Mouse (Mus musculus): ENCODE measurements at regions not wholly inside any gene's neighbourhood (a gene's known extent, or its start where the extent isn't known, plus 50 kb on each side); places are given as distances from the start of the nearest gene placed in this dataset.
A peak's percentile ranks its signal among the peaks of the same experiment; 100 is the strongest.

DNA sequence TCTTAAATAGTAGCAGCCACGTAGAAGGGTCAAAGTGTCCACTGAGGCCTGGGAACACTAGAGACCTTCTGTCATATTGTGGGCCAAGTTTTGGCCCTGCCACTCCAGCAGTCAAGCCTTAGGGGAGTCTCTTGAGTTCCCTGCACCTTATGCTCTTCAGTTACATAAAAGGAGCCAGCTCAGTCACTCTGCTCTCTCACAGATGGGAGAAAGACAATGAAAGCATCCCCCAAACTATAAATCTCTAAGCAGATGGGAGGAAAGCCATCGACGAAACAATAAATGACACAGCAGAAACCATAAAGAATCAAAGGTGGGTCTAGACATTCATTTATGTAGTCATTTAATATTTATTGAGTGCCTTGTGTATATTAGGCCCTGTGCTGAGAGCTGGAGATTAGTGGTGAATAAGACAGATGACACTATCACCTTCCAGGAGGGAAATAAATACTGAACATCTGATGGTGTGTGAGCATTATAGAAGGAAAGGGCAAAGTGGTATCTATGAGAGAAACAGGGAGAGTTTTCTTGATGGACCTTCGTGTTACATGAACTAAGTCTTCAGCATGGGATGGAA is 137.5 kb upstream of the Synpr start:
- no peak for DNase-seq (ENCODE audit: low read depth)

- DNase-seq (ENCODE audit: low read depth): no peak
These were observed 135.0 kb upstream of the Synpr start for GRCm38 (mm10) chr14:13149617-13150016.

DNA sequence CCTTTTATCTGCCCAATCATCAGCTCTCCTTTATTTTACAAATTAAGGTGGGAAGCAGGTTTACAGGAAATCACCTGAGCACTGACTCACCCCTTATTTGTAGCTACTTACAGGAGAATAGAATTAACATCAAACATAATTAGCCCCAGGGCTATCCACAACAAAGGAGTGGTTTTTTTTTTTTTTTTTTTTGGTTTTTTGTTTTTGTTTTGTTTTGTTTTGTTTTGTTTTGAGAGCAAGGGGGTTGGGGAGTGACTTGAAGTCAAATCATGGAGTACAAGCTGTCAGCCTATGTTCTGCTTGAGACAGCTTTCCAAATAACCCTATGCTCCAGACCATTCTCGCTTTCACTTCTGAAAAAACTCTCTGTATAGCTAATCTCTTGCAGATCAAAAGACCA is 132.9 kb upstream of the Synpr start:
- DNase-seq (ENCODE audit: low read depth): no peak

DNA sequence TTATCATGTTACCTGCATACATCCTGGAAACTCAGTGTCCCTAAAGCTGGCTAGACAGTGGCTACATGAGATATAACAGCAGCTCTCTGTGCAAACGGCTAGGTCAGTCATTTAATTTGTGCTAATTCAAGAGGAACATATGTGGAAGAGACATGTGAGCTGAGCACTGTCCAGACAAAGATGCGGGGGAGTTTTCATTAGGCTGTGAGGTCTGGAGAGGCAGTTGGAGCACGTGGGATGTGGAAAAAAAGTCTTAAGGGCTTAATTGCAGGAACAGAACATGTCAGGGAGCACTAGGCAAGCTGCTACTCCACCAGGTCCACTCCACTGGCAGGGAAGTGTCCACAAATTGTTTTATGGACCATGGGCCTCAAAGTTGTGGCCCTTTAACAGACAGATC is 108.4 kb upstream of the Synpr start:
- no peak for DNase-seq (ENCODE audit: low read depth)

GRCm38 (mm10) chr14:13177906-13178305 is 106.7 kb upstream of the Synpr start:
- no peak for DNase-seq (ENCODE audit: low read depth)

DNA sequence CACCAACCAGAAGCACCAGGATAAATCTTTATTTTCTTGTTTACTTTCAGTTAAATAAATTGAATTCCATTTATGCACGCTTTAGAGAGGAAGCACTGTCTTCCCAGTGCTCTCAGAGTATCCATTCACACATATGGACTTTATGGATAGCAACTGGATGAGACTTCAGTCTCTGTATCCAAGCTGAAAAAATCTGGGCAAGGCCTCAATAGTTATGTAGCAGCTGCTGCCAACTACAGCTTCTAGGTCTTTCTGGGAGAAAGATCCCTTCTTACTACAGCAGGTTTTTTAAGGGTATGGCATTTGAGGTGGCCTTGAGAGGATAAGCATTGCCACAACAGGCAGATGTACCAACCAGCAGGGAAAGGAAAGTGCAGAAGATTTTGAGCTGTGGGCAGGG is 93.8 kb upstream of the Synpr start:
- no peak for DNase-seq (ENCODE audit: low read depth)

- no peak for DNase-seq (ENCODE audit: low read depth)
These were observed 91.8 kb upstream of the Synpr start for GRCm38 (mm10) chr14:13192746-13193145.

- DNase-seq (ENCODE audit: low read depth): no peak
These were observed 87.2 kb upstream of the Synpr start for GRCm38 (mm10) chr14:13197330-13197892.

GRCm38 (mm10) chr14:13198491-13198890 is 86.1 kb upstream of the Synpr start:
- peak; percentile 2 for DNase-seq (ENCODE audit: low read depth)

GRCm38 (mm10) chr14:13212658-13213057 is 71.9 kb upstream of the Synpr start:
- DNase-seq (ENCODE audit: low read depth): no peak
